Mouse (Mus musculus) heart, embryonic 12.5 days (tissue): ENCODE results near the gene Clic3. TPM values are rescaled to one million over a fixed set of nuclear protein-coding genes. Genes with fewer than 3 reads are reported as not detected.
A peak's percentile ranks its signal among the peaks of the same experiment; 100 is the strongest.

Source experiments
- ATAC-seq: fragments of 200-750 bp; cut with Nextera tagmentation; 2 replicates; pipeline ENCODE4 v1.8.0; 2017; ENCODE audit warnings: moderate TSS enrichment, moderate library complexity; ENCODE audit not compliant: insufficient number of reproducible peaks, low FRiP score
- H3K27ac ChIP-seq: fragments of 300-500 bp; sonication (generic); 2 replicates; pipeline ENCODE4 v1.5.1; 2016; ENCODE audit warnings: mild to moderate bottlenecking, moderate library complexity; ENCODE audit not compliant: poor library complexity, severe bottlenecking
- H3K27me3 ChIP-seq: fragments of 300-500 bp; sonication (generic); replicated peaks from 2 replicates; pipeline ENCODE4 v1.6.1; 2016; ENCODE audit warnings: mild to moderate bottlenecking, moderate library complexity
- H3K36me3 ChIP-seq: fragments of 300-500 bp; sonication (generic); 2 replicates; pipeline ENCODE4 v1.6.1; 2016; ENCODE audit warnings: mild to moderate bottlenecking, moderate library complexity
- H3K4me1 ChIP-seq: fragments of 300-500 bp; sonication (generic); replicated peaks from 2 replicates; pipeline ENCODE4 v1.6.1; 2016; ENCODE audit warnings: mild to moderate bottlenecking
- H3K4me2 ChIP-seq: fragments of 300-500 bp; sonication (generic); 2 replicates; pipeline ENCODE4 v1.6.1; 2016; ENCODE audit warnings: mild to moderate bottlenecking, moderate library complexity
- H3K4me3 ChIP-seq: fragments of 300-500 bp; sonication (generic); 2 replicates; pipeline ENCODE4 v1.5.1; 2016; ENCODE audit warnings: mild to moderate bottlenecking
- H3K9ac ChIP-seq: fragments of 300-500 bp; sonication (generic); 2 replicates; pipeline ENCODE4 v1.6.1; 2016; ENCODE audit warnings: mild to moderate bottlenecking, moderate library complexity
- H3K9me3 ChIP-seq: fragments of 300-500 bp; sonication (generic); replicated peaks from 2 replicates; pipeline ENCODE4 v1.6.1; 2016; ENCODE audit warnings: mild to moderate bottlenecking, moderate library complexity
- WGBS: fragments of 180-500 bp; shearing (Covaris S2); methylation state at CpG from one replicate; pipeline ENCODE4 v1.1.7; 2016; 5-methylcytosine and 5-hydroxymethylcytosine counted together
- polyA plus RNA-seq: library from polyadenylated mRNA; unstranded; fragments of >200 nt; fragmentation: Nextera tagmentation; extraction: Ambion mirVana; gene quantifications from 2 replicates; pipeline ENCODE4 v1.2.1, GENCODE M21; 2016

The Clic3 gene
- polyA plus RNA-seq, 1 experiment from 2014 or later, result 1.4 TPM

- Histone ChIP-seq H3K27me3 (no peaks in the 10 kb centered on the region), H3K4me1 (peaks cover 34% of the 10 kb centered on the region), H3K4me3 (no peak overlapping the region), H3K27ac (no peak overlapping the region), H3K36me3 (no peaks in the 10 kb centered on the region), H3K4me2 (no peak overlapping the region), H3K9me3 (no peaks in the 10 kb centered on the region), H3K9ac (no peak overlapping the region)
- ATAC-seq, result no peak
- 45% methylated on average over 10 of the region's 10 CpGs for WGBS
Measured at GRCm38 (mm10) chr2:25465816-25466635, 9.4 kb downstream of the Clic3 start.

GRCm38 (mm10) chr2:25467606-25468303 lies 11.1 kb downstream of the Clic3 start:
- H3K27me3 ChIP-seq, result no peaks in the 10 kb centered on the region
- H3K27ac ChIP-seq, result no peak overlapping the region
- 63% methylated on average over 14 of the region's 14 CpGs for WGBS
- H3K4me3 ChIP-seq, result no peak overlapping the region
- H3K4me2 ChIP-seq, result no peak overlapping the region
- peaks cover 29% of the 10 kb centered on the region for H3K4me1 ChIP-seq
- no peaks in the 10 kb centered on the region for H3K9me3 ChIP-seq
- no peak overlapping the region for H3K9ac ChIP-seq
- ATAC-seq, result no peak
- no peaks in the 10 kb centered on the region for H3K36me3 ChIP-seq

- peak; percentile 25; the same call in 1 of the 2 replicates for ATAC-seq
- Histone ChIP-seq H3K36me3 (no peaks in the 10 kb centered on the region), H3K4me3 (no peak overlapping the region), H3K27ac (no peak overlapping the region), H3K4me1 (peaks cover 32% of the 10 kb centered on the region), H3K27me3 (no peaks in the 10 kb centered on the region), H3K9ac (no peak overlapping the region), H3K9me3 (no peaks in the 10 kb centered on the region), H3K4me2 (no peak overlapping the region)
- 72% methylated on average over 10 of the region's 10 CpGs for WGBS
Measured at GRCm38 (mm10) chr2:25468962-25469915, 12.6 kb downstream of the Clic3 start.

GRCm38 (mm10) chr2:25469969-25470368 lies 13.3 kb downstream of the Clic3 start, which contains the start of gene Ptgds:
Ptgds (minus strand) TSS chr2:25470046.
- no peaks in the 10 kb centered on the region for H3K9me3 ChIP-seq
- H3K36me3 ChIP-seq, result no peaks in the 10 kb centered on the region
- no peak within 1 kb of the TSS for H3K4me3 ChIP-seq
- WGBS, result 33% methylated on average over 6 of the region's 6 CpGs
- H3K27ac ChIP-seq, result no peak within 1 kb of the TSS
- peaks cover 32% of the 10 kb centered on the region for H3K4me1 ChIP-seq
- no peaks in the 10 kb centered on the region; the same call in 1 of the 2 replicates for H3K27me3 ChIP-seq
- H3K4me2 ChIP-seq, result no peak within 1 kb of the TSS
- no peak for ATAC-seq
- no peak within 1 kb of the TSS for H3K9ac ChIP-seq

- peaks cover 25% of the 10 kb centered on the region for H3K4me1 ChIP-seq
- 68% methylated on average over 2 of the region's 2 CpGs for WGBS
- no peak overlapping the region for H3K27ac ChIP-seq
- no peak overlapping the region for H3K4me2 ChIP-seq
- no peak overlapping the region for H3K4me3 ChIP-seq
- no peaks in the 10 kb centered on the region for H3K9me3 ChIP-seq
- ATAC-seq, result no peak
- peaks cover 3% of the 10 kb centered on the region for H3K27me3 ChIP-seq
- H3K36me3 ChIP-seq, result no peaks in the 10 kb centered on the region
- no peak overlapping the region for H3K9ac ChIP-seq
Measured at GRCm38 (mm10) chr2:25472550-25472949, 15.9 kb downstream of the Clic3 start.

GRCm38 (mm10) chr2:25477541-25477940 lies 20.9 kb downstream of the Clic3 start:
- peaks cover 16% of the 10 kb centered on the region for H3K27me3 ChIP-seq
- H3K4me3 ChIP-seq, result no peak overlapping the region
- no peak overlapping the region for H3K9ac ChIP-seq
- 82% methylated on average over 8 of the region's 8 CpGs for WGBS
- H3K36me3 ChIP-seq, result no peaks in the 10 kb centered on the region
- no peak overlapping the region for H3K4me2 ChIP-seq
- no peak overlapping the region for H3K27ac ChIP-seq
- H3K9me3 ChIP-seq, result no peaks in the 10 kb centered on the region
- ATAC-seq, result no peak
- H3K4me1 ChIP-seq, result 0 out of 2 replicates have a peak, but pooled peaks cover 3% of the 10 kb centered on the region

- Histone ChIP-seq H3K9ac (no peak overlapping the region), H3K4me1 (0 out of 2 replicates have a peak, but pooled peaks cover 3% of the 10 kb centered on the region), H3K27ac (no peak overlapping the region), H3K9me3 (no peaks in the 10 kb centered on the region), H3K4me2 (no peak overlapping the region), H3K36me3 (no peaks in the 10 kb centered on the region), H3K27me3 (peaks cover 16% of the 10 kb centered on the region), H3K4me3 (no peak overlapping the region)
- ATAC-seq, result no peak
- 87% methylated on average over 3 of the region's 3 CpGs for WGBS
Measured at GRCm38 (mm10) chr2:25477967-25478675, 21.5 kb downstream of the Clic3 start.

- no peak overlapping the region for H3K27ac ChIP-seq
- no peak for ATAC-seq
- H3K4me1 ChIP-seq, result no peaks in the 10 kb centered on the region
- 67% methylated on average over 10 of the region's 10 CpGs for WGBS
- H3K4me2 ChIP-seq, result no peak overlapping the region
- H3K36me3 ChIP-seq, result no peaks in the 10 kb centered on the region
- no peak overlapping the region for H3K4me3 ChIP-seq
- H3K27me3 ChIP-seq, result peaks cover 27% of the 10 kb centered on the region
- no peaks in the 10 kb centered on the region for H3K9me3 ChIP-seq
- H3K9ac ChIP-seq, result no peak overlapping the region
Measured at GRCm38 (mm10) chr2:25479551-25480311, 23.1 kb downstream of the Clic3 start.

GRCm38 (mm10) chr2:25480541-25480940 lies 23.9 kb downstream of the Clic3 start:
- Histone ChIP-seq H3K4me1 (no peaks in the 10 kb centered on the region), H3K27me3 (peaks cover 27% of the 10 kb centered on the region), H3K4me2 (no peak overlapping the region), H3K36me3 (no peaks in the 10 kb centered on the region), H3K27ac (no peak overlapping the region), H3K9me3 (no peaks in the 10 kb centered on the region), H3K4me3 (no peak overlapping the region), H3K9ac (no peak overlapping the region)
- WGBS, result 73% methylated on average over 1 of the region's 1 CpGs
- ATAC-seq, result no peak

GRCm38 (mm10) chr2:25482969-25483368 lies 26.3 kb downstream of the Clic3 start:
- no peak overlapping the region for H3K9ac ChIP-seq
- no peaks in the 10 kb centered on the region for H3K4me1 ChIP-seq

More at GRCm38 (mm10) chr2:25482969-25483368, 26.3 kb downstream of the Clic3 start:
- Histone ChIP-seq H3K9me3 (no peaks in the 10 kb centered on the region), H3K27me3 (peaks cover 20% of the 10 kb centered on the region), H3K4me3 (no peak overlapping the region), H3K4me2 (no peak overlapping the region), H3K27ac (no peak overlapping the region), H3K36me3 (no peaks in the 10 kb centered on the region)
- 19% methylated on average over 7 of the region's 7 CpGs for WGBS
- no peak for ATAC-seq
